Mouse (Mus musculus) kidney, adult 11 months (tissue): ENCODE data around the gene Astn2.

Source experiments
- DNase-seq: peaks from one replicate; pipeline ENCODE4 v3.0.0; 2022

Gene Astn2

DNA sequence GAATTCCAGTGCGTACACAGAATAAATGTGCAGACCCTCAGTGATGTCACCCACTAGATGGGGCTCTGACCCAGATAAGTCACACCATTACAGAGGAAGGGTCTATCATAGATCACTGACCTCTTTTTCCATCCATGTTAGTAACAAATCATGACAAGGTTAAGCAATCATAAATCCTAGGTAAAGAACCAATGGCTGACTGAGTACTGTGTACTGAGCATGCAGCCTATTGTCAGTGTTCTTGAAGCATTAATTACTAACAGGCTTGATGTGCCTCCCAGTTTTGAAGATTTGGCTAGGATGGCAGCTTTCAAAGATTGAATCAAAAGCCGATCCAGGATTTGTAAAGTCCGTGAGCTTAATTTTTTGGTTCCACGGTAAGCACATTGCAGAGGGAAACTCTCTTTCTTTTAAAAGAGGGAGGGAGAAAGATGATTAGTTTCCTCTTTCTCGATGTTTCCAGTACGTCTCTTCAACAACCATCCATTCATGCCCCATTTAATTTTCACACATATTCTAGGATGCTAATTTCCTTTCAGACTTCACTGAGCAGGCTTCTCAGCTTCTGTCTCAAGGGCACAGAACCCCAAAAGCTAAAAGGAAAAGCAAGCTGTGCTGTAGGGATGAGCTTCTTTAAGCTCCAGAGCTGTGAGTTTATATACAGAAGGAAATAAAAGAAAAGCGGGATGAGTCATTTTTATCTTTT is 93.9 kb downstream of the Astn2 start:
- no peak for DNase-seq

DNA sequence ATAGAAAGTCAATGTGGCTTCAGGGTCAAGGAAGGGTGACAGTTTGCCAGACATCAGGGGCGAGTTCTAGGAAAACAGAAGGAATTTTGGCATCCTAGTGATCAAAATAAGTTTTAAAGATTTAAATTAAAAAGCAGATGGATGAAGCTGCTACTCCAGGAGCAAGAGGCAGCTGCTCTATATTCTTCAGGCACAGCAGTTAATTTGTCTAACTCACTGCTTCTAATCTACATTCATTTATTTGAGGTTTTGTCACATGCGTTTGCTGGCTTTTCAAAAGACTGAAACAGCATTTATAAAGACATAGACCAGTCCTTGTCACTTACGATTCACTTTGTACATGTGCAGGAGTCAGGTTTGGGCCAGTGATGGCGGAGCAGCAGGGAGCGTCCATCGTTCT is 98.0 kb downstream of the Astn2 start:
- DNase-seq = no peak

- DNase-seq = no peak
Measured at GRCm38 (mm10) chr4:66302686-66303310, 101.6 kb downstream of the Astn2 start.

DNA sequence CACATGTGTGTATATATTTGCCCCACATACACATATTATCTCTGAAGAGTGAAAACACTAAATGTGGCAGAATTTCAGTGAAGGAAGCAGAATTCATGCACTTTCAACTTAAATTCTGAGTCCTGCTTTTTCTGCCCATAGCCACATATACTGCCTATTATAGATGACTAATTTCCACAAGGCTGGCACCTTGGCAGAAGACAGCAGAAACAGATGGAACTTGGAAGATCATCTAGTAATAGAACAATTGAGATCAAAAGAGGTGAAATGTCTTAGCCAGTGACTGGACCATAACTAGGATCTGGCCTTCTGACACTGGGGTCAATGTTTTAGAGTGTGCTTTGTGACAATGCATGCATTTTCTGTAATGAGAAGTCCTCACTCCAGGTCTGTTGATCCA is 119.4 kb downstream of the Astn2 start:
- no peak for DNase-seq

DNA sequence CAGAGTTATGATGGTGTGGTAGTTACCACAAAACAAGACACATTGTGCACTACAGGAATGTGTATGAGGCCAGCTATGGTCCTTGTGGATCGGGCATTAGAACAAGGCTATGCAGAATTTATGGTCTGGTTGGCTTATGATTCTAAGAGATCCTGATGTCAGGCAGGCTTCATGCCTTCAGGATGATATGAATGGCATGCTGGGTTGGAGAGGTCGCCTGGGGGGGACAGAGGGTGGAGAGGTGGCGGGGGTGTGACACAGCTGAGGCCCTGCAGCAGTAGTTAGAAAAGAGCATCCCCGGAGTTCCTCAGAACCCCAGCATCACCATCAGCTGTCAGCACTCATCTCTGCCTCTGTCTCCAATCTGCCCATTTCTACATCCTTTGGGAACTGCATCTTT is 128.3 kb downstream of the Astn2 start:
- DNase-seq = no peak

DNA sequence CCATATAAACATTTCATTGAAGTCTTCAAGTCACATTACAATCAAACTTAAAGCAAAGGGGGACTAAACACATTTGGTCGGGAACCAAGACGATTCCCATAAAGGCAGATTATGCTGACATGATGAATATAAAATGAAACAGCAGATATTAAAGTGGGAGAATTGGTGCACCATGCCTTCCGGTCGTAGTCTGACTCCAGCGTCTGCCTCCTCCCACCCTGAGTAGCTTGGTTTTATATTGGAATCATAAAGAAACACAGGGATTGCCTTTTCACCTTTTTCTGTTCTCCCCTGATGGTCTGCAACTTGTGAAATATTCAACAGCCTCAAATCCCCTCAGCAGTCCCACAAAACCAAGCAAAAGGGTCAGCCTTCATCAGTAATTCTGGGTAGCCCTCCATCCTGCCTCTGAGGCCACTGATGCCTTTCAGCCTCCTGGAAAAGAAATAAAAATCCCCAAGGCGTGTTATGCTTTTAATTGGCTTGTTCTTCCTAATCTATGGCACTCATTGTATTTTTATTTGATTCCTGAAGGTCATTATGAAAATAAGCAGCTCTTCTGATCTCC is 132.8 kb downstream of the Astn2 start:
- no peak for DNase-seq

DNA sequence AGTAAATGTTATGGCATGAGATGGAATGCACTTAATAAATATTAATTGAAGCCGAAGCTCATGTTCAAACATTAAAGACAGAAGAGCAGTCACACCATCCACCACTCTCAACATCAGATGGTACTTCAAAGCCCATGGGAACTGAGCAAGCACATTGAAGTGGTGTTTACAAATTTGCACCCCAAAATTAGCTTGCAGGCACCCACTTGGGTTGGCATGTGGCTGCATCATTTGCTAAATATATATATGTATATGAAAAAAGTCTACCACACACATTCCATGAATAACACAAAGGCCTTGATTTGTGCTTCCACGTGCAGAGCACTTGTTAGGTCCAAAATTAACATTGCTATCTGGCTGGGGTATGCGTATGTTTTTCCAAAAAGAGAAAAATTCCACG is 140.4 kb downstream of the Astn2 start:
- DNase-seq = no peak

- DNase-seq = no peak
Measured at GRCm38 (mm10) chr4:66261276-66261675, 143.1 kb downstream of the Astn2 start.

- DNase-seq = no peak
Measured at GRCm38 (mm10) chr4:66258905-66259304, 145.5 kb downstream of the Astn2 start.

DNA sequence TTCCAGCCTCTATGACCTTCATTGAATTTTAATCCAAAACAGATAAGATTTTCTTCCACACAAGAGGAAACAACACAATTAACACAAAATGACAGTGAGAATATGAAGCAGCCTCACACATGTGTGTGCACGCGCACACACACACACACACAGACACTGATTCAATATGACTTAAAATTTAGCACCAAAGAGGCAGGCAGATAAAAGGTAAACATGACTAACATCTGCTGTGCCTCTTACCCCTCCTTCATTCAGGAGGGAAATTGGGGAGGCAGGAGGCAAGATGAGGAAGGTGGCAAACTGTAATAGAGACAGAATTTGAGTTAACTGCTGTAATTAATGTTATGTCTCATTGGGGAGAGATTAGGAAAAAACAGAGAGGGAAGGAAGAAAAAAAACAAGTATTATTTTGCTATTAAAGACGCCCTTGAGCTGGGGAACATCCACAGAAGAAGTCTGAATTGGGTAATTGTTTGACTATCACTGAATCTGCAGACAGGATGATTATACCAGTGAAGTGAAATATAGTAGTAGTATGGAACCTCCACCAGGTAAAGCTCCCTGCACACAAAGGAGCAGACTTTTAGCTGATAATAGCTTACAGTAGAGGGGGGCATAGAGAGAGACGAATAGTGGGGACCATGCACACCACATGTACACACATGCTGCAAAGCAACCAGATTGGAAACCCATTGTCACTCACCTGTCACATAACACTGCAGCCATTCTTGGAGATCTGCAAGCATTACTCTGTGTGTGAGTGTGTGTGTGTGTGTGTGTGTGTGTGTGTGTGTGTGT is 149.5 kb downstream of the Astn2 start:
- no peak for DNase-seq

DNA sequence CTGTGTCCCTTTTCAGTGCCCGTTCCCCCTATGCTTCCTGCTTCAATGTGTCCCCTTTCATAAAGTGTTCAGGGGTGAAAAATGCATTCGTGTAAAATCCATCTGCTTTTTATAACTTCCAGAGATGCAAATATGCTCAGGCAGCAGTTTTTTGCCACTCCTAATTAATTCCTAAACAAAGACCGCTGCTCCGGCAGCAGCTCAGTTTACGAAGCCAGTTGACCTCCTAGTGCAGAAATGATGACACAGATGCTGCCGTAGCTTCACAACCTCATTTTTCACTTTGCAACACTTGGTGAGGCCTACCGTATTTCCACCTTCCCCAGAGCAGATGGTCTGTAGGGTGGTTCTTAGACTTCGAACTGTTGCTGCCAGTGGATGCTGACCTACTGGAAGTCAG is 155.9 kb downstream of the Astn2 start:
- DNase-seq = no peak

DNA sequence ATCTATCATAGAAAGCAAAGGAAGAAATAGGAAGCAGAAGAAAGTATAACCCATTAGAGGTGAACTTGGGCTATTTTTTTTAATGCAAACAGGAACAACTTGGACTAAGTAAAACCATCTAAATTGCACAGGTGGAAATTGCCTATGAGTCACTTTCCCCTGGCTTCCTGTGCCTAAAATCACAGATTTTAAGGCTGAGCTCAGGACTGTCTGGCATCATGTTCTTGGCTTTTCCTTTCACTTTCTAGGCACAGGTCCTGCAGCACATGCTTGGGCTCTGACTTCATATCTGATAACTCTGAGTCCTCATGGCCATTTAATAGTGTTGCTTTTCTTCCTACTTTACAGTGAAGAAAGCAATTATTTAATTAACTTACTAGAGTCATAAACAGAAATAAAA is 161.7 kb downstream of the Astn2 start:
- DNase-seq = no peak

- DNase-seq = no peak
Measured at GRCm38 (mm10) chr4:66232799-66233198, 171.6 kb downstream of the Astn2 start.

GRCm38 (mm10) chr4:66232350-66232749 is 172.1 kb downstream of the Astn2 start:
- no peak for DNase-seq

DNA sequence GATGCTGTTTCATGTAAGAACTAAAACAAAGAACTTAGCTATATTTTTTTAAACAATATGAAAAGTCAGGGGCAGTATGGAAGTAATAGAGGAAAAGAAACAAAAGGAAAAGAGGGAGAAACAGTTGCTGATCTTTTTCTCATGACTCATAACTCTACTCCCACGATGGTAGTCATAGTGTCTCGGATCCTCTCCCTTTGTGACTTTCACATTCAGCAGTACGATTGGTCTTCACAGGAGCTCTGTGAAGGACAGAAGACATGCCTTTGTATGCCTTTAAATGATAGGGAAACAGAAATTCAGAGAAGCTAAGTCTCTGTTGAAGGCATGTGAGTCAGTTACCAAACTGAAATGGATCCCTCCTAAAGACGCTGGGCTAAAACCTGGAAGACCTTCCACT is 173.7 kb downstream of the Astn2 start:
- DNase-seq = no peak

GRCm38 (mm10) chr4:66222602-66223317 is 181.7 kb downstream of the Astn2 start:
- DNase-seq = no peak

DNA sequence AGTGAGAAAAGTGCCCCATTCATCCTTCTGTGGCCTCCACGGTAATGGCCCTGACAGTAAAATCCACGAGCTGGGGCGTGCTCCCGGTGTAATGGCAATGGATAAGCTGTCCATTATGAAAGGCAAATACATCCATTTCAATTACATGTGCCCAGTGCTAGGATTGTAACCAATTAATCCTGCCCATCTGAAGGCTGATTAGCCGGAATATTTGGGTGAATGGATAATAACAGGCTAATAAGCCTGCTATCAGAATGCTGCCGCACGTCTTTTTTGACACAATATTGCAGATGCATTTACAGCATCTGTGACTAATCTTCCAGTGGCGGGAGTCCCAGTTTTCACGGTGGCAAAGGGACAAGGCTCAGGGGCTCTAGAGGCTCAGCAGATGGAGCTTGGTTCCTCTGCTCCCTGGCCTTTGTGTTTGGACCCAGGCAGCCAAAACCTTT is 189.2 kb downstream of the Astn2 start:
- DNase-seq = no peak

GRCm38 (mm10) chr4:66189636-66190035 is 214.8 kb downstream of the Astn2 start:
- no peak for DNase-seq

DNA sequence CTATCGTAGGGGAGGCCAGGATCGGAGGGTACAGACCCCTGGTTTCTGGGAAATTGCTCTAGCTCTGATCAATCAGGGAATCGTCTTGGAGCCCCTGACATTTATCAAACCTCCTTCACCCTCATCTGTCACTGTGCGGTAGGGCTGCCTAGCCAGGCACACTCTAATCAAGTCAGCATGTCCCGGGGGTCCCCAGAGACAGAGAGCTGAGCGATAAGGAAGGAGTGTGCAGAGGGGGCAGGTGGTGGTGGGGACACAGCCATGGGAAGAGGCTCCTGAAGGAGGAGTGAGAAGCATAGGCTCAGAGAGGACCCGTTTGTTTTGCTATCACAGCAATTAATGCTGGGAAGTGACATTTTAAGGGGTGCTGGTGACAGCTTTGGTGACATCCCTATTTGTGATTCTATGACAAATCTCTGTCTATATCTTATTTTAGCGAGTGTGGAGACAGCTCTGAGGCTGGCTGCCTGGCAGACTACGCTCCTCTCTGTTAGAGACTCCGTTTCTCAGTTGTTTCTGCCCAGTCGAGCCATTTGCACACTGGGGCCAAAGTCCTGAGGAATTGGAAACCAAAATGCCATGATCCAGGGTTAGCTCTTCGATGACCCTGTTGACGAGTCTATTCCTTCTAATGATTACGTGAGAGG is 228.4 kb downstream of the Astn2 start:
- DNase-seq = no peak

DNA sequence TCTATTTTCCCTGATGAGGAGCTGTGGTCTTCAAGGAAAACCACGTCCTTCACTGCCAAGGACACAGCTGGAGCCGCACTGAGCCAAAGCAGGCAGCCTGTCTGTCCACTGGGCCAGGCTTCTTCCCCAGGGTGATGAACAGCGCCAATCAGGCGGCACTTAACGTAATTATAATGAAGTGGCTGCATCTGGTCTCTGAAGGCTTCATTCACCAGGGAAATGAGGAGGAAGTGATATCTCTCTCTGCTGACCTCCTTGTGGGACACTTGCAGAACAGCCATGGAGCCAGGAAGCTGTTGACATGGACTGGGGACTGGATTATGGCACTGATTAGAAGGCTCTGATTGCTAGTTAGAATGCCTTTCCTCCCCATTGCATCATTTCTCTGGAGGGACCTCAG is 232.8 kb downstream of the Astn2 start:
- DNase-seq = no peak

- DNase-seq = no peak
Measured at GRCm38 (mm10) chr4:66170787-66171186, 233.6 kb downstream of the Astn2 start.

DNA sequence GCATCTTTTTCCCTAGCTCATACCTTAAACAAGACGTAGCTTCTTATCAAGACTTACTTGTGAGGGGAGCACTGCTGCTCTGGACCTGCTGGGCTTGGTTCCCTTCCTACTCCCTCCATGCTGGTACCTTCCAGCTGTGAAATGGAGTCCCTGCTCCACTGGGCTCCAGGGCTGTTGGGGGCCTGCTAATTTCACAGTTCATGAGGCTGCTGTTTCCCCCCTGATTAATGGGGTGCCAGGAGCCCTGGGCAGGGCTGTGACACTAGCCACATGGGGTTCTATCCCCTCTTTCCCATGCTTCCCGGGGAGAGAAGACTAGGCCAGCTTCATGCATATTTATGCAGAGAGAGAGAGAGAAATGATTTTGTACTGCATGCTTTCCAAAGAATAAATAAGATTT is 234.9 kb downstream of the Astn2 start:
- DNase-seq = no peak

DNA sequence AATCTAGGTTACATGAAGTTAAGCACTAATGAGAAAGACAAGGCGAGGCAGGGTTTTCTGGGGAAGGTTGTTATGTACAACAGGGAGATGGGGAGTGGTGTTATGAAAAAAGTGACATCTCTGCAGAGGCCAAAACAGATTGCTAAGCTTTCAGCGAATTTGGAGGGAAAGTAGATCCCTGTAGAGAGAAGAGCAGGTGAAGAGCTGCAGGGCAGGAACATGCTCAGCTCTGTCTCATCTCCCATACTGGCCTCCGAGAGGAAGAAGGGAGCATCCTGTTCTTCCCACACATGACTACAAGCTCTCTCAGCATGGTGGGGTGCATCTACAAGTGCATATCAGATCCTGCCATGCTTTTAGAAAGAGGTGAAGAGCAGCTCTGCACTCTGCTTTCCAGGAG is 245.7 kb downstream of the Astn2 start:
- DNase-seq = no peak
